Mouse (Mus musculus) lung, adult 2 months (tissue): ENCODE measurements at regions not wholly inside any gene's neighbourhood (a gene's known extent, or its start where the extent isn't known, plus 50 kb on each side); places are given as distances from the start of the nearest gene placed in this dataset.

Experiments used
- CTCF ChIP-seq: fragments of 200-500 bp; IDR thresholded peaks from 2 replicates; pipeline ENCODE4 v1.5.1; 2011; ENCODE audit warnings: mild to moderate bottlenecking, low read length, control low read depth; ENCODE audit not compliant: insufficient read depth
- POLR2A ChIP-seq: fragments of 200-500 bp; IDR thresholded peaks from 2 replicates; pipeline ENCODE4 v1.6.1; 2011; ENCODE audit warnings: low read depth, mild to moderate bottlenecking, control low read depth, low read length, borderline replicate concordance; ENCODE audit errors: extremely low read depth

GRCm38 (mm10) chr3:63551661-63552060 is 68.0 kb upstream of the Gm34302 start:
- TF ChIP-seq CTCF, result no peak
- no peak for TF ChIP-seq POLR2A
